Mouse (Mus musculus): ENCODE results near the gene Tomt.

- TF ChIP-seq CTCF (IDR thresholded peaks at IDR 0.05; ENCODE audit: control insufficient read depth, insufficient read depth, low read length) (no peak), POLR2A (IDR thresholded peaks at IDR 0.05; ENCODE audit: borderline replicate concordance, control insufficient read depth, low read depth, low read length) (no peak)
Measured at GRCm38 (mm10) chr7:101862291-101862690, 43.9 kb downstream of the Tomt start.
